Mouse (Mus musculus) MEL (cell line): ENCODE measurements at regions not wholly inside any gene's neighbourhood (a gene's known extent, or its start where the extent isn't known, plus 50 kb on each side); places are given as distances from the start of the nearest gene placed in this dataset.

Experiments
- DNase-seq: peaks from one replicate; pipeline ENCODE4 v3.0.0; 2011; ENCODE audit warnings: low read depth, low spot score
- H3K27ac ChIP-seq: 2 replicates; pipeline ENCODE4 v1.5.1; 2012; ENCODE audit warnings: low read depth, mild to moderate bottlenecking, control low read depth, low read length, moderate library complexity; ENCODE audit not compliant: control insufficient read depth
- H3K27me3 ChIP-seq, 2 experiments: fragments of 150-350 bp in 1 of 2; sonication (generic) in 1 of 2; 2 replicates each; pipeline ENCODE4 v1.6.1; 2012; ENCODE audit warnings: low read length in 2 of 2, mild to moderate bottlenecking in 2 of 2, improper control_type of control experiment in 1 of 2, moderate library complexity in 1 of 2; ENCODE audit not compliant: insufficient read depth in 2 of 2, control insufficient read depth in 1 of 2
- H3K36me3 ChIP-seq, 2 experiments: 2 replicates each; pipeline ENCODE4 v1.6.1; 2012 to 2014; ENCODE audit warnings: low read length in 2 of 2, improper control_type of control experiment in 1 of 2, inconsistent platforms in 1 of 2, mild to moderate bottlenecking in 1 of 2; ENCODE audit not compliant: insufficient read depth in 2 of 2, control insufficient read depth in 1 of 2
- H3K4me1 ChIP-seq, 2 experiments: fragments of 150-350 bp in 1 of 2; sonication (generic) in 1 of 2; 2 replicates each; pipeline ENCODE4 v1.6.1; 2012; ENCODE audit warnings: low read length in 2 of 2, improper control_type of control experiment in 1 of 2, mild to moderate bottlenecking in 1 of 2; ENCODE audit not compliant: insufficient read depth in 2 of 2, control insufficient read depth in 1 of 2
- H3K4me3 ChIP-seq, 2 experiments: fragments of 150-350 bp in 1 of 2; sonication (generic) in 1 of 2; 2 replicates each; pipeline ENCODE4 v1.5.1; 2012; ENCODE audit warnings: low read depth in 2 of 2, low read length in 2 of 2, mild to moderate bottlenecking in 2 of 2, moderate library complexity in 2 of 2, control low read depth in 1 of 2, improper control_type of control experiment in 1 of 2; ENCODE audit not compliant: control insufficient read depth in 1 of 2, insufficient read depth in 1 of 2
- H3K79me2 ChIP-seq: 2 replicates; pipeline ENCODE4 v1.6.1; 2012; ENCODE audit warnings: mild to moderate bottlenecking, low read length, moderate library complexity; ENCODE audit not compliant: control insufficient read depth, poor library complexity, insufficient read depth
- H3K9ac ChIP-seq: 2 replicates; pipeline ENCODE4 v1.6.1; 2012; ENCODE audit warnings: low read depth, mild to moderate bottlenecking, control low read depth, low read length, moderate library complexity; ENCODE audit not compliant: control insufficient read depth, poor library complexity, severe bottlenecking
- H3K9me3 ChIP-seq: fragments of 150-350 bp; sonication (generic); replicated peaks from 2 replicates; pipeline ENCODE4 v1.6.1; 2012; ENCODE audit warnings: mild to moderate bottlenecking, low read length, improper control_type of control experiment, moderate library complexity; ENCODE audit not compliant: insufficient read depth
- BHLHE40 ChIP-seq: IDR thresholded peaks from 2 replicates; pipeline ENCODE4 v1.6.1; 2012; ENCODE audit warnings: low read depth, mild to moderate bottlenecking, inconsistent platforms, low read length, improper control_type of control experiment, borderline replicate concordance
- CHD1 ChIP-seq: IDR thresholded peaks from 2 replicates; pipeline ENCODE4 v1.6.1; 2012; ENCODE audit warnings: low read depth, mild to moderate bottlenecking, inconsistent platforms, low read length, improper control_type of control experiment
- CHD2 ChIP-seq: IDR thresholded peaks from 2 replicates; pipeline ENCODE4 v1.6.1; 2011; ENCODE audit warnings: low read length, improper control_type of control experiment
- E2F4 ChIP-seq: IDR thresholded peaks from 2 replicates; pipeline ENCODE4 v1.6.1; 2011; ENCODE audit warnings: low read depth, low read length, improper control_type of control experiment, borderline replicate concordance
- EP300 ChIP-seq, 2 experiments: IDR thresholded peaks; 2 replicates each; pipeline ENCODE4 v1.6.1; 2011; ENCODE audit warnings: improper control_type of control experiment in 2 of 2, low read length in 2 of 2, low read depth in 1 of 2, mild to moderate bottlenecking in 1 of 2
- ETS1 ChIP-seq: IDR thresholded peaks from 2 replicates; pipeline ENCODE4 v1.6.1; 2012; ENCODE audit warnings: low read depth, mild to moderate bottlenecking, inconsistent platforms, low read length, improper control_type of control experiment, moderate library complexity
- HCFC1 ChIP-seq: IDR thresholded peaks from 2 replicates; pipeline ENCODE4 v1.6.1; 2012; ENCODE audit warnings: low read depth, mild to moderate bottlenecking, inconsistent platforms, low read length, improper control_type of control experiment, moderate library complexity
- MAFK ChIP-seq: IDR thresholded peaks from 2 replicates; pipeline ENCODE4 v1.6.1; 2011; ENCODE audit warnings: low read depth, mild to moderate bottlenecking, low read length, improper control_type of control experiment, borderline replicate concordance
- MAX ChIP-seq: IDR thresholded peaks from 2 replicates; pipeline ENCODE4 v1.6.1; 2011; ENCODE audit warnings: low read length, improper control_type of control experiment
- MEF2A ChIP-seq: IDR thresholded peaks from 2 replicates; pipeline ENCODE4 v1.6.1; 2014; ENCODE audit warnings: low read depth, mild to moderate bottlenecking, inconsistent platforms, low read length, improper control_type of control experiment; ENCODE audit not compliant: poor library complexity, insufficient replicate concordance, severe bottlenecking; ENCODE audit errors: extremely low read depth
- MYB ChIP-seq: IDR thresholded peaks from 2 replicates; pipeline ENCODE4 v1.6.1; 2011; ENCODE audit warnings: mild to moderate bottlenecking, low read depth, low read length, improper control_type of control experiment
- MYC ChIP-seq: IDR thresholded peaks from 2 replicates; pipeline ENCODE4 v1.6.1; 2011; ENCODE audit warnings: low read depth, mild to moderate bottlenecking, low read length, improper control_type of control experiment, moderate library complexity
- POLR2AphosphoS2 ChIP-seq: IDR thresholded peaks from 2 replicates; pipeline ENCODE4 v1.6.1; 2011; ENCODE audit warnings: low read length, improper control_type of control experiment
- RAD21 ChIP-seq: IDR thresholded peaks from 2 replicates; pipeline ENCODE4 v1.6.1; 2011; ENCODE audit warnings: mild to moderate bottlenecking, low read depth, low read length, improper control_type of control experiment
- TAL1 ChIP-seq: IDR thresholded peaks from 2 replicates; pipeline ENCODE4 v1.6.1; 2012; ENCODE audit warnings: mild to moderate bottlenecking, inconsistent platforms, low read length, moderate library complexity, mixed read lengths
- TCF12 ChIP-seq: IDR thresholded peaks from 2 replicates; pipeline ENCODE4 v1.6.1; 2014; ENCODE audit warnings: low read depth, mild to moderate bottlenecking, inconsistent platforms, low read length, improper control_type of control experiment, moderate library complexity
- UBTF ChIP-seq: IDR thresholded peaks from 2 replicates; pipeline ENCODE4 v1.6.1; 2012; ENCODE audit warnings: low read depth, mild to moderate bottlenecking, inconsistent platforms, low read length, improper control_type of control experiment, moderate library complexity, borderline replicate concordance; ENCODE audit not compliant: insufficient read depth
- ZKSCAN1 ChIP-seq: IDR thresholded peaks from 2 replicates; pipeline ENCODE4 v1.6.1; 2012; ENCODE audit warnings: low read depth, mild to moderate bottlenecking, inconsistent platforms, low read length, improper control_type of control experiment, moderate library complexity

- no peaks in the 10 kb centered on the region for H3K27me3 ChIP-seq
- no peak overlapping the region for H3K4me3 ChIP-seq
- H3K36me3 ChIP-seq = no peaks in the 10 kb centered on the region
- TF ChIP-seq UBTF (no peak), MYC (no peak), MAX (no peak), CHD1 (no peak), MAFK (no peak), EP300 (IDR thresholded peaks at IDR 0.05; ENCODE audit: low read depth in 1 of 2, low read length in 2 of 2) (no peak)
- H3K4me1 ChIP-seq = no peaks in the 10 kb centered on the region
- H3K79me2 ChIP-seq = no peaks in the 10 kb centered on the region
- no peak overlapping the region for H3K27ac ChIP-seq
- H3K9me3 ChIP-seq = no peaks in the 10 kb centered on the region
- DNase-seq = no peak
- no peak overlapping the region for H3K9ac ChIP-seq
These were observed 454.9 kb upstream of the Tle4 start for GRCm38 (mm10) chr19:15052642-15053239.

GRCm38 (mm10) chr19:15047896-15048295 is 450.0 kb upstream of the Tle4 start:
- no peak for DNase-seq
- Histone ChIP-seq H3K4me1 (no peaks in the 10 kb centered on the region), H3K79me2 (no peaks in the 10 kb centered on the region)

GRCm38 (mm10) chr19:15047306-15047868 is 449.5 kb upstream of the Tle4 start:
- Histone ChIP-seq H3K36me3 (no peaks in the 10 kb centered on the region), H3K27me3 (no peaks in the 10 kb centered on the region), H3K27ac (no peak overlapping the region), H3K9ac (no peak overlapping the region), H3K4me1 (no peaks in the 10 kb centered on the region), H3K9me3 (no peaks in the 10 kb centered on the region), H3K79me2 (no peaks in the 10 kb centered on the region), H3K4me3 (no peak overlapping the region)
- DNase-seq = no peak
- no peak for TF ChIP-seq RAD21
- no peak for TF ChIP-seq BHLHE40
- TF ChIP-seq TCF12 = no peak
- TF ChIP-seq CHD2 = no peak
- no peak for TF ChIP-seq POLR2AphosphoS2
- no peak for TF ChIP-seq MEF2A
- no peak for TF ChIP-seq E2F4
- no peak for TF ChIP-seq CHD1
- no peak for TF ChIP-seq HCFC1

More at GRCm38 (mm10) chr19:15047896-15048295, 450.0 kb upstream of the Tle4 start:
- no peaks in the 10 kb centered on the region for H3K36me3 ChIP-seq
- TF ChIP-seq RAD21 (no peak), TAL1 (no peak), ZKSCAN1 (no peak), ETS1 (no peak), MYB (no peak), CHD1 (no peak)
- TF ChIP-seq, all 39 proteins: peak for 0
- Histone ChIP-seq H3K27ac (no peak overlapping the region), H3K9ac (no peak overlapping the region), H3K27me3 (no peaks in the 10 kb centered on the region), H3K4me3 (no peak overlapping the region), H3K9me3 (no peaks in the 10 kb centered on the region)
